Mouse (Mus musculus): ENCODE measurements at regions not wholly inside any gene's neighbourhood (a gene's known extent, or its start where the extent isn't known, plus 50 kb on each side); places are given as distances from the start of the nearest gene placed in this dataset.
A peak's percentile ranks its signal among the peaks of the same experiment; 100 is the strongest.
"Not testable (repeated sequence)": the region's sequence is repeated elsewhere in the genome, so short reads cannot be mapped to it uniquely, and the experiment has no call there.

GRCm38 (mm10) chr14:45799286-45799685 lies 141.3 kb upstream of the Ddhd1 start:
- no peaks in the 10 kb centered on the region; the same call in 1 of the 2 replicates for H3K4me1 ChIP-seq (ENCODE audit: control insufficient read depth, insufficient read depth, low read length)
- TF ChIP-seq CTCF (IDR thresholded peaks at IDR 0.05; ENCODE audit: borderline replicate concordance, insufficient read depth, low read length) = no peak
- no peak for TF ChIP-seq POLR2A (IDR thresholded peaks at IDR 0.05; ENCODE audit: low read depth, low read length)
- H3K4me3 ChIP-seq (ENCODE audit: insufficient read depth, low read length) = no peak overlapping the region
- no peak overlapping the region for H3K27ac ChIP-seq (ENCODE audit: insufficient read depth, low read length)

GRCm38 (mm10) chr14:45805950-45806349 lies 148.0 kb upstream of the Ddhd1 start:
- H3K4me1 ChIP-seq (ENCODE audit: control insufficient read depth, insufficient read depth, low read length) = no peaks in the 10 kb centered on the region
- TF ChIP-seq CTCF (IDR thresholded peaks at IDR 0.05; ENCODE audit: borderline replicate concordance, insufficient read depth, low read length) (no peak), POLR2A (IDR thresholded peaks at IDR 0.05; ENCODE audit: low read depth, low read length) (no peak)
- H3K4me3 ChIP-seq (ENCODE audit: insufficient read depth, low read length) = no peak overlapping the region
- H3K27ac ChIP-seq (ENCODE audit: insufficient read depth, low read length) = no peak overlapping the region

GRCm38 (mm10) chr14:45806726-45807280 lies 148.9 kb upstream of the Ddhd1 start:
- no peak overlapping the region for H3K27ac ChIP-seq (ENCODE audit: insufficient read depth, low read length)
- H3K4me3 ChIP-seq (ENCODE audit: insufficient read depth, low read length) = no peak overlapping the region
- no peaks in the 10 kb centered on the region for H3K4me1 ChIP-seq (ENCODE audit: control insufficient read depth, insufficient read depth, low read length)
- TF ChIP-seq POLR2A (IDR thresholded peaks at IDR 0.05; ENCODE audit: low read depth, low read length) (no peak), CTCF (IDR thresholded peaks at IDR 0.05; ENCODE audit: borderline replicate concordance, insufficient read depth, low read length) (no peak)

GRCm38 (mm10) chr14:45807767-45808166 lies 149.8 kb upstream of the Ddhd1 start:
- H3K27ac ChIP-seq (ENCODE audit: insufficient read depth, low read length) = no peak overlapping the region
- no peak overlapping the region for H3K4me3 ChIP-seq (ENCODE audit: insufficient read depth, low read length)
- TF ChIP-seq POLR2A (IDR thresholded peaks at IDR 0.05; ENCODE audit: low read depth, low read length) (no peak), CTCF (IDR thresholded peaks at IDR 0.05; ENCODE audit: borderline replicate concordance, insufficient read depth, low read length) (no peak)
- no peaks in the 10 kb centered on the region for H3K4me1 ChIP-seq (ENCODE audit: control insufficient read depth, insufficient read depth, low read length)

GRCm38 (mm10) chr14:45809491-45809890 lies 151.5 kb upstream of the Ddhd1 start:
- H3K4me1 ChIP-seq (ENCODE audit: control insufficient read depth, insufficient read depth, low read length) = no peaks in the 10 kb centered on the region
- H3K4me3 ChIP-seq (ENCODE audit: insufficient read depth, low read length) = no peak overlapping the region
- no peak for TF ChIP-seq POLR2A (IDR thresholded peaks at IDR 0.05; ENCODE audit: low read depth, low read length)
- no peak for TF ChIP-seq CTCF (IDR thresholded peaks at IDR 0.05; ENCODE audit: borderline replicate concordance, insufficient read depth, low read length)
- no peak overlapping the region for H3K27ac ChIP-seq (ENCODE audit: insufficient read depth, low read length)

GRCm38 (mm10) chr14:45810101-45810500 lies 152.2 kb upstream of the Ddhd1 start:
- no peak overlapping the region for H3K27ac ChIP-seq (ENCODE audit: insufficient read depth, low read length)
- TF ChIP-seq CTCF (IDR thresholded peaks at IDR 0.05; ENCODE audit: borderline replicate concordance, insufficient read depth, low read length) (no peak), POLR2A (IDR thresholded peaks at IDR 0.05; ENCODE audit: low read depth, low read length) (no peak)
- no peak overlapping the region for H3K4me3 ChIP-seq (ENCODE audit: insufficient read depth, low read length)
- no peaks in the 10 kb centered on the region for H3K4me1 ChIP-seq (ENCODE audit: control insufficient read depth, insufficient read depth, low read length)

GRCm38 (mm10) chr14:45810630-45811029 lies 152.7 kb upstream of the Ddhd1 start:
- Histone ChIP-seq H3K4me1 (ENCODE audit: control insufficient read depth, insufficient read depth, low read length) (no peaks in the 10 kb centered on the region), H3K27ac (ENCODE audit: insufficient read depth, low read length) (no peak overlapping the region), H3K4me3 (ENCODE audit: insufficient read depth, low read length) (no peak overlapping the region)
- TF ChIP-seq CTCF (IDR thresholded peaks at IDR 0.05; ENCODE audit: borderline replicate concordance, insufficient read depth, low read length) (no peak), POLR2A (IDR thresholded peaks at IDR 0.05; ENCODE audit: low read depth, low read length) (no peak)

- Histone ChIP-seq H3K4me3 (ENCODE audit: insufficient read depth, low read length) (no peak overlapping the region), H3K4me1 (ENCODE audit: control insufficient read depth, insufficient read depth, low read length) (no peaks in the 10 kb centered on the region), H3K27ac (ENCODE audit: insufficient read depth, low read length) (no peak overlapping the region)
- TF ChIP-seq POLR2A (IDR thresholded peaks at IDR 0.05; ENCODE audit: low read depth, low read length) = no peak
- no peak for TF ChIP-seq CTCF (IDR thresholded peaks at IDR 0.05; ENCODE audit: borderline replicate concordance, insufficient read depth, low read length)
Observed at GRCm38 (mm10) chr14:45815598-45815997, 157.7 kb upstream of the Ddhd1 start.

GRCm38 (mm10) chr14:45816611-45817010 lies 158.7 kb upstream of the Ddhd1 start:
- H3K27ac ChIP-seq (ENCODE audit: insufficient read depth, low read length); H3K4me3 ChIP-seq (ENCODE audit: insufficient read depth, low read length); H3K4me1 ChIP-seq (ENCODE audit: control insufficient read depth, insufficient read depth, low read length): not testable (repeated sequence)

GRCm38 (mm10) chr14:45817756-45818155 lies 159.8 kb upstream of the Ddhd1 start:
- no peak overlapping the region for H3K4me3 ChIP-seq (ENCODE audit: insufficient read depth, low read length)
- no peak for TF ChIP-seq POLR2A (IDR thresholded peaks at IDR 0.05; ENCODE audit: low read depth, low read length)
- TF ChIP-seq CTCF (IDR thresholded peaks at IDR 0.05; ENCODE audit: borderline replicate concordance, insufficient read depth, low read length) = no peak
- no peaks in the 10 kb centered on the region for H3K4me1 ChIP-seq (ENCODE audit: control insufficient read depth, insufficient read depth, low read length)
- no peak overlapping the region for H3K27ac ChIP-seq (ENCODE audit: insufficient read depth, low read length)

GRCm38 (mm10) chr14:45824601-45825000 lies 166.7 kb upstream of the Ddhd1 start:
- peak; percentile 40; the same call in 1 of the 2 replicates for TF ChIP-seq CTCF (IDR thresholded peaks at IDR 0.05; ENCODE audit: borderline replicate concordance, insufficient read depth, low read length)
- TF ChIP-seq POLR2A (IDR thresholded peaks at IDR 0.05; ENCODE audit: low read depth, low read length) = no peak
- H3K4me1 ChIP-seq (ENCODE audit: control insufficient read depth, insufficient read depth, low read length) = peaks cover 3% of the 10 kb centered on the region; the same call in 1 of the 2 replicates
- H3K27ac ChIP-seq (ENCODE audit: insufficient read depth, low read length) = no peak overlapping the region
- no peak overlapping the region for H3K4me3 ChIP-seq (ENCODE audit: insufficient read depth, low read length)
